Mouse (Mus musculus): ENCODE measurements around the gene Ect2l. TPM values are rescaled to one million over a fixed set of nuclear protein-coding genes. Genes with fewer than 3 reads are reported as not detected.

Ect2l gene
- total RNA-seq, 2 experiments from 2014 or later: not detected

- intact Hi-C loops (cut with DNase I): no loop called here
- H3K4me3 ChIP-seq: no peak overlapping the region
- no peak for DNase-seq
Observed at GRCm38 (mm10) chr10:18210119-18210518, 571 bp downstream of the Ect2l start.

DNA sequence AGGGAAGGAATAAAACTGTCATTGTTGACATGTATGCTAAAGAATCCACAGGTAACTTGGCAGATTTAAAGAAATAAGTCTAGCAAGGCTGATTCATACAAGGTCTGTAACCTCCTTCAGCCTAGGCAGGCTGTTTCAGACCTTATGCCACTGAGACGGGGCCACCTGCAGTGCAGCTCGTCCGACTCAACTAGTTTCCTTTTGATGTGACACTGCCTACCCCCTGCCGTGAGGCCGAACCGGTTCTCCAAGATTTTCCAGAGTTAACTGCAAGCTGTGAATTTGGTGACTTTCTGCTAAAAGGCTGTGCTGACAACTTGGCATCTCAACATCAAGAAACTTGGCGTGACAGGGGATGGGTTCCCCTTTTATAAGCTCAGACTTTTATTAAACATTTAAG is 6.6 kb downstream of the Ect2l start:
- H3K27ac ChIP-seq: no peak overlapping the region
- intact Hi-C loops (cut with DNase I): no loop called here
- DNase-seq: no peak

More at GRCm38 (mm10) chr10:18210119-18210518, 571 bp downstream of the Ect2l start:
- peak overlapping the region; percentile 51; the same call in 1 of the 2 replicates for H3K27ac ChIP-seq
- no peak for TF ChIP-seq CTCF (IDR thresholded peaks at IDR 0.05)

GRCm38 (mm10) chr10:18202401-18202800 is 8.3 kb downstream of the Ect2l start:
- DNase-seq: no peak
- TF ChIP-seq CTCF (IDR thresholded peaks at IDR 0.05): no peak
- intact Hi-C loops (cut with DNase I): no loop called here
- no peak overlapping the region for H3K4me3 ChIP-seq
- H3K27ac ChIP-seq: no peak overlapping the region

More for the DNA sequence above, 6.6 kb downstream of the Ect2l start:
- no peak overlapping the region for H3K4me3 ChIP-seq
- TF ChIP-seq CTCF (IDR thresholded peaks at IDR 0.05): no peak

DNA sequence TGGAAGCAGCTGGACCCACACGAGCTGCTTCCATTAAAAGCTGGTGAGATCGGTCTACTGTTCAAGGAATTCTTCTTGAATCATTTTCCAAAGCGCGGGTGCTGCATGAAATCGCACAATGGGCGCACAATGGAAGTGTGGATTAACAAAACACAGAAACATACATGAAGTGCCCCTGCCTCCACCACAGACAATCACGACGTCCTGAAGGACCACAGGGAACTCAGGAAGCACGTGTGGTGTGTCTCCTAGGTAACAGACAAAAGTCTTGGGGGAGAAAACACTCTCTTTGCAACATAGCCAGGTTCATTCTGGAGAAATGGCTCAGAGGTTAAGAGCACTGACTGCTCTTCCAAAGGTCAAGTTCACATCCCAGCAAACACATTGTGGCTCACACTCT is 10.0 kb downstream of the Ect2l start:
- TF ChIP-seq CTCF (IDR thresholded peaks at IDR 0.05): no peak
- DNase-seq: no peak
- no peak overlapping the region for H3K4me3 ChIP-seq
- intact Hi-C loops (cut with DNase I): no loop called here
- H3K27ac ChIP-seq: no peak overlapping the region

DNA sequence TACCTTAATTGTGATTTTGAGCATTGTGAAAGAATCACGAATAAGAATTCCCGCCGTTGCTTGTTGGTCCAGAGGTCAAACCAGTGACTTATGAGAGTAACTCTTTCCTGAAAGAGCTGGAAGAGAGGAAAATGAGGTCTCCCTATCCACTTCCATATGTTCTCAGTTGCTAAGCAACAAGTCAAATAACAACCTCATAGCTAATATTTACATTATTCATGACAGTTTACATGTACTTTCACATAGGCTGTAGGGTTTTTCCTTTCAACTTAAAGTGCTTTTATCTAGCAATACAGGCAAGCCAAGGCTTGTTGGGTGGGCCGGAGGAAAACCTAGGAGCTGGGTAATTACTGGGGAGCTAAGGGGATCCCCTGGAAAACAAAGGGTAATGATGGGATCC is 10.8 kb downstream of the Ect2l start:
- DNase-seq: no peak
- intact Hi-C loops (cut with DNase I): loop anchor here (10.0 kb wide), 1 partner anchor 95 kb away; no protein-coding TSS in a partner anchor
- no peak for TF ChIP-seq CTCF (IDR thresholded peaks at IDR 0.05)
- Histone ChIP-seq H3K4me3 (no peak overlapping the region), H3K27ac (no peak overlapping the region)

GRCm38 (mm10) chr10:18198286-18199015 is 12.2 kb downstream of the Ect2l start:
- Histone ChIP-seq H3K27ac (no peak overlapping the region), H3K4me3 (no peak overlapping the region)
- TF ChIP-seq CTCF (IDR thresholded peaks at IDR 0.05): no peak
- intact Hi-C loops (cut with DNase I): loop anchor here (10.0 kb wide), 1 partner anchor 94 kb away; no protein-coding TSS in a partner anchor
- no peak for DNase-seq

- intact Hi-C loops (cut with DNase I): loop anchor here (1.0 to 10.0 kb wide), 3 partner anchors 93 to 464 kb away; partner anchors contain the start of gene Reps1
- H3K4me3 ChIP-seq: peak overlapping the region; percentile 67
- peak; percentile 97 for TF ChIP-seq CTCF (IDR thresholded peaks at IDR 0.05)
- H3K27ac ChIP-seq: peak overlapping the region; percentile 35; the same call in 1 of the 2 replicates
- peak; percentile 46 for DNase-seq
Observed at GRCm38 (mm10) chr10:18197206-18197979, 13.3 kb downstream of the Ect2l start.

DNA sequence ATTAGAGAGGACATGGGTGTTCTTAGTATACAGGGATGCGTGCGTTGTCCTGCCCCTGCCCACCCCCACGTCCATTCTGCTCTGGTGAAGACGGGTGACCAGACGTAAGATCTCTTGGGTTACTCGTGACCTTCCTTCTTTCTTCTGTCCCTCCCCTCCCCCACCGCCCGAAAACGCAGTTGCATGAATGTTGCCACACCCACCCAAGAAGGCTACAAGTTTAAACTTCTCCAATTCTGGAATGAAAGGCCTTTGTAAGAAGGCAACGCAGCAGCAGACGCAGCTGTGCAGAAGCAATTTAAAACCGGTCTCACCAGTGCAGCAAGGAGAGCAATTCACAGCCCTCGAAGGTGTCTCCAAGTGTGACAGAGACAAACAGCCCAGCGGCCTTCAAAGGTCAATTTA is 16.0 kb downstream of the Ect2l start:
- intact Hi-C loops (cut with DNase I): loop anchor here (10.0 kb wide), 1 partner anchor 90 kb away; no protein-coding TSS in a partner anchor
- no peak overlapping the region for H3K4me3 ChIP-seq
- DNase-seq: no peak
- no peak overlapping the region for H3K27ac ChIP-seq
- no peak for TF ChIP-seq CTCF (IDR thresholded peaks at IDR 0.05)

GRCm38 (mm10) chr10:18194156-18194555 is 16.5 kb downstream of the Ect2l start:
- H3K4me3 ChIP-seq: no peak overlapping the region
- no peak for TF ChIP-seq CTCF (IDR thresholded peaks at IDR 0.05)
- H3K27ac ChIP-seq: no peak overlapping the region
- intact Hi-C loops (cut with DNase I): loop anchor here (10.0 kb wide), 1 partner anchor 89 kb away; no protein-coding TSS in a partner anchor
- DNase-seq: no peak

- intact Hi-C loops (cut with DNase I): loop anchor here (10.0 kb wide), 1 partner anchor 88 kb away; no protein-coding TSS in a partner anchor
- no peak for TF ChIP-seq CTCF (IDR thresholded peaks at IDR 0.05)
- Histone ChIP-seq H3K27ac (no peak overlapping the region), H3K4me3 (no peak overlapping the region)
- no peak for DNase-seq
Observed at GRCm38 (mm10) chr10:18193221-18193620, 17.5 kb downstream of the Ect2l start.

DNA sequence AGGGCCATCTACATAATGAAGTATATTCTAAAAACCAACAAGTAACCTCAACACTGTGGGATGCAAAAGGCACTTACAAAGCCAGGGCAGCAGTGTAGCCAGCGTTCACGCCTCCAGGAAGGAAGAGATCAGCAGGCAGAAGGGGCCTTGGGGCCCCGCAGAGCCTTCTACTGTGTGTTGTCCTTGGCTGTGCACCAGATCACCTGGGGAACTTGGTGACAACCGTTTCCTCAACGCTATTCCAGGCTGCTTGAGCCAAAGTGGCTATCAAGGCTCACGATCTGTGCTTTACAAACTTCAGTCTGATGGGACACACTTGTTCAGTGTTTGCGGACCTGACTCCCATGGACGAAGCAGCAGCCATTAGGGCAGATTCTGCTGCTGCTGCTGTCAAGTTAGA is 19.0 kb downstream of the Ect2l start:
- Histone ChIP-seq H3K4me3 (no peak overlapping the region), H3K27ac (no peak overlapping the region)
- intact Hi-C loops (cut with DNase I): loop anchor here (10.0 kb wide), 1 partner anchor 87 kb away; no protein-coding TSS in a partner anchor
- DNase-seq: no peak
- no peak for TF ChIP-seq CTCF (IDR thresholded peaks at IDR 0.05)

DNA sequence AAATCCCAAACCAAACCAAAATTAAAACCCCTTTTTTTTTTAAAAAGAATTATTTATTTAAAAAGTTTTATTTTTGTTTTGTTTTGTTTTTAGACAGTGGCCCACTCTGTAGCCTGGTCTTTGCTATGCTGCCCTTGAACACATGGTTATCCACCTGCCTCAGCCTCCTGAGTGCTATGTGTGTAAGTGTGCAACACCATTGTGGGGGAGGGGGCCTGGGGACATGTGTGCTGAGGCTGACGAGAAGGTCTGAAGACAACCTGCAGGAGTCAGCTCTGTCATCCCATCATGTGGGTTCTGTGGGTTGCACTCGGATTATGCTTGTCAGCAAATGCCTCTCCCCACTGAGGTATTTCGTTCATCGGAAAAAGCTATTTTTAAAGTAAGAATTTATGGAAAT is 21.2 kb downstream of the Ect2l start:
- TF ChIP-seq CTCF (IDR thresholded peaks at IDR 0.05): no peak
- Histone ChIP-seq H3K27ac (no peak overlapping the region), H3K4me3 (no peak overlapping the region)
- intact Hi-C loops (cut with DNase I): no loop called here
- DNase-seq: no peak

- no peak overlapping the region for H3K27ac ChIP-seq
- H3K4me3 ChIP-seq: no peak overlapping the region
- DNase-seq: no peak
- no peak for TF ChIP-seq CTCF (IDR thresholded peaks at IDR 0.05)
- intact Hi-C loops (cut with DNase I): no loop called here
Observed at GRCm38 (mm10) chr10:18188564-18188963, 22.1 kb downstream of the Ect2l start.

Data from gastrocnemius, adult 2 months (tissue).